Mouse (Mus musculus): ENCODE measurements around the gene Cd5l.

The Cd5l gene

DNA sequence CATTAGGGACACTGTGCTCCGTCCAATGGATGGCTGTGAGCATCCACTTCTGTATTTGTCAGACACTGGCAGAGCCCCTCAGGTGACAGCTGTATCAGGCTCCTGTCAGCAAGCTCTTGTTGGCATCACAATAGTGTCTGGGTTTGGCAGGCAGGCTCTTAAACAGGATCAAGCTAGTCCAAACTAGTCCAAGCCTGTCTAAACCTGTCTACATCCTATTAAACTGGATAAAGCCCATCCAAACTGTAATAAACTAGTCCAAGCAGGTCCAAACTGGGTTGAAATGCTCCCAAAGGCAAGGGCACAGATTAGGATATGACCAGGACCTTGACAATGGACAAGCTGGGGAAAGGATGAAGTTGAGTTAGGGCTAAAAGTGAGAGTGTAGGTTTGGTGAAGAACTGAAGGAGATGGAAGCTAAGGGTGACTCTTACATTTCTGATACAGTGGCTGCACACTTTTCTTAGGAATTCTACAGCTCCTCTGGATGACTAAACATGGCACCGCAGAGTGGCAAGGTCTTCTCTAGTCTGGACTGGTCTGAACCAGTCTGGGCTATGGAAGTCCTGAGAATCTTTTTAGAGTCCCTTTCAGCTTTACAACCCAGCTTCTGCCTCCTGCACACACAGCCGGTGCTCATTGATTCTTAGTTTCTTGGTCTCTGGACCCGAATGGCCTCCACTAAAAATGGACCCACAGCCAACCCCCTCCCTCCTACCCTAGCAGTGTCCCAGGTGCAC lies 51.7 kb downstream of the Cd5l start:
- DNase-seq, result no peak

- no peak for DNase-seq
Measured at GRCm38 (mm10) chr3:87410605-87411004, 52.9 kb downstream of the Cd5l start.

- peak; percentile 20 to 33 for DNase-seq
Measured at GRCm38 (mm10) chr3:87411150-87411549, 53.5 kb downstream of the Cd5l start.

DNA sequence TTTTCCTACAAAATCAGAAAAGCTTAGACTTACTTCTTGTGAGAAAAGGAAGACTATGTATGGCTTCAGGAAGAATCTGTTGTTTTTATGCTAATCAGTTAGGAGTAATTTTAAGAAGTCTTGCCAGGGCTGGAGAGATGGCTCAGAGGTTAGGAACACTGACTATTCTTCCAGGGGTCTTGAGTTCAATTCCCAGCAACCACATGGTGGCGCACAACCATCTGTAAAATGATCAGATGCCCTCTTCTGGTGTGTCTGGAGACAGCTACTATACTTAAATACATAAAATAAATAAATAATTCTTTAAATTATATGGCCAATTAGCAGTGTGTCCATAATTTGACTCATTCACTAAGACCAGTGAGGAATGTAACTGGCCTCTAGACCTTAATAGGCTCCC lies 63.0 kb downstream of the Cd5l start:
- no peak for DNase-seq
